Mouse (Mus musculus) c-Kit-positive CD71-negative TER-119-negative erythroid progenitor cells, embryonic 14.5 days (primary cell): Measurements from ENCODE around the gene Exoc1.

ENCODE experiments used
- DNase-seq: peaks from one replicate; pipeline ENCODE4 v3.0.0-alpha.2; 2013; ENCODE audit warnings: low read depth

The Exoc1 gene

DNA sequence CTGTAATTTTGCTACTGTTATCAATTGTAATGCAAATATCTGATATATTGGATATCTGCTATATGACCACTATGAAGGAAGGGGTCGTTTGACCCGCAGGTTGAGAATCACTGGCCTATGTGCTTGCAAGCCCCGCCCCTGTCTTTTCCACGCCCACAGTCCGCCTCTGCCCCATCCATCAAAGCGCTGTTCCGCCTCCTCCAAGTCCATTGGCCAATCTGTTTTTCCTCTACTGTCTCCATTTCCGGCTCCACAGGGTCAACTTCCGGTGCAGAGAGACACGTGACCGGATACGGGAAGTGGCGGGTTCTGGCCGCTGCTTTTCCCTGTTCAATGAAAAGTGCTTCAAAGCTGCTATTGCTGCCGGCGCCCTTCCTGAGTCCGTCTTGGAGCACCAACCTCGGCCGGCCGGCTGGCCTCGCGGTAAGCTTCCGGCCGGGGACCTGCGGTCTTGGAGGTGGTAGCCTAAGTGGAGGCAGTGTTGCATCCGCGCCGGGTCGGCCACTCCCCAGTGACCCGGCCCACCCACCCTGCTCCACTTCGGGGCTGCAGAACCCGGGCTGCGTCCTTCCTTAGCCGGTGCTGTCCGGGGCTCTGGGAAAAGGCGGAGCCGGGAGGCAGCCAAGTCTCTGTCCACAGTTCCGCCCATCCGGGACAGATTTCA is at the start of gene Exoc1:
Gene Exoc1, plus strand, starts transcription at position 272 of the 664 bp plus-strand sequence.
- DNase-seq = peak; percentile 92

DNA sequence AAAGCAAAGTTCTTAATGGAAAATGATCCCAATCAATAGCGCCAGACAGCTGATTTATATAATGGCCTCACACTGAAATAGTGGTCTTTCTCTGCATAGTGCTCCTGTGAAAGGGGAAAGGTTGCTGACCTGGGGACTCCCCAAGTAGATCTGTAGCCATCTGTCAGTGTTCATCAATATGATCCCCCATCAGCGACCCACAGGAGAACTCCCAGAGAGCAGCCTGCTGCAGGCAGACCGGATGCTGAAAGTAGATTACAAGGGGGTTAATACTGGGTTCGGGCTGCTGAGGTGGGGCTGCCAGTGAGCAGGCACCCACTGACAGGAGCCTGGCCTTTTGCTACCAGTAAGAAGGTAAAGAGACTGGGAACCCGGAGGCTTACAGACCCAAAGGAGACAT is 45.3 kb upstream of the Exoc1 start, which contains the start of gene Gm7271:
Gene Gm7271, plus strand, starts transcription at position 230 of the 400 bp plus-strand sequence.
- DNase-seq = no peak

DNA sequence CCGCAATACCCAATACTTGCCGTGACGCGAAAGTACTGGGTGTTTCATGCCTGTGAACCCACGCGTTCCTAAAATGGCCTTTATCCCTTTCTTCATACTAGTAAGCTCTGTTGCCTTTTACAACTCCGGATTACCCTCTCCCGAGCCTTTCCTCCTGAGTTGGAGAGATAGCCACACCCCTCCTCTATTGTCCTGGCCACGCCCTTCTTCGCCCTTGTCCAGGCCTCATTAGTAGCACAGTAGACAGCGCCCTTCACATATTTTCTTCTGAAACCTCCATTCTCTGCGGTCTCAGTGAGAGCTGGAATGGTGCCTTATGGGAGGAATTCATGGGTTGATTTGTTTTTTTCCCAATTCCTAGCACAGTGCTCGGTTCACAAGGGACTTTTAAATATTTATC is 34.0 kb upstream of the Exoc1 start:
- no peak for DNase-seq

DNA sequence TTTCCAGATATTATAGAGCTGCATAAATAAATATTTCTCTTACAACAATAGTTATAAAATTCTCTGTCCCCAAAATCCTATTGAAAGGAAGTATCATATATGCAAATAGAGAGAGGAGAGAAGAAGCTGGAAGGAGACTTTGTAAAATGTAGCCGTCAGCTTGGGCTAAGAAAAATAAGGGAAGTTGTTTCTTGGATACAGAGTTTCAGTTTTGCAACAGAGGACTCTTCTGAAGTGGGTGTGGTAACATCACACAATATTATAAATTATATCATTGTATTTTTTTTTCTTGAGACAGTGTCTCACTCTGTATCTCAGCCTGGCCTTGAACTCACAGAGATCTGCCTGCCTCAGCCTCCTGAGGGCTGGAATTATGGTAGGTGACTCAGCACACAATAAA is 6.7 kb upstream of the Exoc1 start:
- no peak for DNase-seq

DNA sequence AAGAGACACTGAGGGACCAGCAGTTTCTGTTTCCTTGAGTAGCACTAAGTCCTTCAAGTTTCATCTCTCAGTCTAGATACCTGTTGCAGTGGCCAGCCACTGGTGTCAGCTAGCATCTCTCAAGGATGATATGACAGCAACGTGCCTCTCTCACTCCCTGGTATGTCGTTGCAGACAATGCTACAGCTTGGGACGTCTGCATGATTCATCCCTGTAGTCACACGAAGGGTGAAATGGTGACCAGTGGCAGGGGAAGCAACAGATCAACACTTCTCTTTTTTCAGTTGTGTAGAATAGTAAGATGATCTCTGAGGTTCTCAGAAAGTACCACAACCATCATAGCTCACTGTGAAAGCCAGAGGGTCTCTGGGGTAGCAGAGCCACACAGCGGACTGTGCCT is 4.5 kb upstream of the Exoc1 start:
- DNase-seq = no peak

DNA sequence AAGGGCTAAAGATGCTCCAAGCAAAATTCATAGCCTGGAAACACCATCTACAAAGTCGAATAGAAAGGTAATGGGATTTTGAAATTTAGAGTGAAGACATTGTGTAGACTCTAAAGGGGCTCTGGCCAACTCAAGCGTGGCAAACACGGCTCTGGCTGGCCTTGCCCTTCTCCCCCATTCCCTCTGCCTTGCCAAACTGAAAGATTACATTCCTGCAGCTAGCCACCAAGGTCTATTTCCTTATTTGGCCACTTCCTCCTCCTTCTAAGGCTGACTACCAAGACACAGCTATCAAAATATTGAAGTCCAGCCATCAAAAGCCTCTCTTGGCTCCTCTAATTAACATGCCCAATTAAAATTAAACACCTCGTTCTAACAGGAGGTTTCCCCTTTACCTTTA is 4.0 kb upstream of the Exoc1 start:
- DNase-seq = no peak

DNA sequence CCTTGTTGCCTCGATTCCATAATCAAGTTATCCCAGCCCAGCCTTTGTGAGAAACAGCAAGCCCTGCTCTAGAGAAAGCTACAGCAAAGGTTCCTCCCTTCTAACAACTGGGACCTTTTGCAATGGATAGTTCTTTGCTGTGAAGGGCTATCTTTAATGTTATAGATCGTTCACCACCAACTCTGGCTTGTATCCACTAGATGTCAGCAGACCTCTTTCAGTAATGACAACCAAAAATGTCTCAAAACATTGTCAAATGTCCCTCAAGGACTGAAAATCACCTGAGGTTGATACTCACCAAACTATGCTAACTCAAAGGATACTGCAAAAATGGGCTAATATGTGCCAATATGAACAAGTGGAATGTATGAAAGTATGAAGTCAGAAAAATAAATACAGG is 3.3 kb upstream of the Exoc1 start:
- DNase-seq = no peak

DNA sequence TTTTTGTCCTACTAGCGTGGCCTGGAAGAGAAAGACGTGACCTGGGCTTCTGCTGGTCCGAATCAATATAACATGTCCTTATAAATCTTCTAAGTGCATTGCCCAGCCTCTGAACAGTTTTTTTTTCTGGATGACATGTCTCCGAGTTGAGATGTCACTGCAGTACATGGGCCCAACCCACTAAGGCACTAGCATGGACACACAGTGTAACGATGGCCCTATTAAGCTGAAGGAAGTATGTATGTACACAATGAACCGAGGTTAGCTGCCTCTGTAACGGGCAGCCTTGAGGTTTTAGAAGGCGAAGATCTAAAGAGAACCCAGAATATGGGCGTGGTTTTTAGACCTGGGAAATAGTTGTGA is 574 bp downstream of the Exoc1 start:
- no peak for DNase-seq

DNA sequence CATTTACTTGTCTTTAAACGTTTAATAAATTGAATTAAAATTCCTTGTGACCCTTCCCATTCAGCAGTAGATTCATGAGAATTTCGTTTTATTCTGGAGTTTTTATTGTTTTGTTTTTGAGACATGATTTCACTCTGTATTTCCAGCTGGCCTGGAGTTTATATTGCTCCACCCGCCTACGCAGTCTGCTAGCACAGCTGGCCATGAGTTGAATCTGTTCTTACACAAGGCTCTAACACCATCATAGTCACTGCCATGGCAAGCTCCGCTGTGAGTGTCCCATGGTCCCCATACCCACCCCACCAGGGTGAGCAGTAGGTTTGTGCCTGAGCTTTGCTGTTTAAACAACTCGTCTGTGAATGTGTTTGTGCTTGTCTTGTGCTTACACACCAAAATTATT is 4.1 kb downstream of the Exoc1 start:
- DNase-seq = no peak

DNA sequence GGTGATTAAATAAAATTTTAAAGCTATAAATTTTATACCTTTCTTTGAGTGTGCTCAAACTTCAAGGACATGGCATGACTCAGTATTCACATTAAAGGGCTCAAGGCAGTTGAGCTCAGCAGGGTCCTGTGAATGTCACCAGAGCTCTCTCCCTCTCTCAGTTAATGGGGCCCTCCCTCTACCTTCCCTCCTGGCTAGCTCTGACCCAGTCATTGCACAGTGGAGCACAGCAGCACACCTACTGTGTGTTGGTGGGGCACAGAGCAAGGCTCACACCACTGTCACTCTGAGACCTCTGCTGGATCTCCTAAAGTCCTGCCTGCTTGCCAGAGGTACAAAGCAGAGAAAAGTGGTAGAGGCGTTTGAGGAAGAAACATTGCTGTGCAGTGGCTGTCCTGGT is 7.1 kb downstream of the Exoc1 start:
- no peak for DNase-seq

DNA sequence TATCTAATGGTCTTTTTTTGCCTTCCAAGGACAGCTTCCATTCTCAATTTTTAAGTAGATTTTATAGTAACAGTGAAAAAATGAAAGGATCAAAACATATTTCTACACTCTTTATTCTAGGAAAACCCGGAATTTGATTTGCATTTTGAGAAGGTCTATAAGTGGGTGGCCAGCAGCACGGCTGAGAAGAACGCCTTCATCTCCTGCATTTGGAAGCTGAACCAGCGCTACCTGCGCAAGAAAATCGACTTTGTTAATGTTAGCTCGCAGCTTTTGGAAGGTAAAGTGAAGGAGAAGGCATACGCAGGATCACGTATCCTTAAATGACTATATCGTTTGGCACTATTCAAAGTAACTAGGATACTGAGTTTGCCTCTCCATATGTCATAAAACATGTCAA is 8.5 kb downstream of the Exoc1 start:
- no peak for DNase-seq

DNA sequence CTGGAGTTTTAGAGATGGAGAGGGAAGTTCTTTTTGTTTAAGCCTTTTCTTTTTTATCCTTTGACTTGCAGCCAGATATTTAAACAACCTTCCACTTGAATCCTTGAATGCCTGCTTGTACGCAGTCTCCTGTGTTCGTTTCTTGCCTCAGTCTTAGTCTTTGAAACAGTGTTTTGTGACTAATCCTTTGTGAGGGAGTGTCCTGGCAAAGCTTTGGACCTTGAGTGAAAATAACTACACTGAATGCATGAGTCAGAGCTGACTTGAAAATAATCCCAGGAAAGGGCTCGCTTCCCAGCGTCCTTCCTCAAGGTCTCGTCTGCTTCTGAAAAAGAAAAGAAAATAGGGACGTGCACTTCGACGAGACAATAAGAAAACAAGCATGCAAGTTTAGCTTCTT is 11.1 kb downstream of the Exoc1 start:
- no peak for DNase-seq

DNA sequence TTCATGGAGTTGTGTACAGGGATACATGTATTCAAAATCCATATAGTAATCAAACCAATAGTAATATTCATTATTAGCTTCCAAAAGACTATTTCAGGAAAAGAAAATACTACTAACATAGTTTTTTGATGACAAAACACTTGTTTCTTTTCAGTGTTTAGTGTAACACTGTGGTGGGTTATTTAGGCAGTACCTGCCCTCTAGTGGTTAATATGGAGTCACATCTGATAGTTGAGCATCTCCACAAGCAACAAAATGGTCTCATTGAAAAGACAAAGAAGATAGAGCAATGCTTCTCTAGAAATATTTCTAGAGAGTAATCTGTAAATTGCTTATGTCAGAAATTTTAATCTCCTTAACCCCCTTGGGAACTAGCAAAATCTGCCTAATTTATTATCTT is 11.7 kb downstream of the Exoc1 start:
- DNase-seq = no peak

DNA sequence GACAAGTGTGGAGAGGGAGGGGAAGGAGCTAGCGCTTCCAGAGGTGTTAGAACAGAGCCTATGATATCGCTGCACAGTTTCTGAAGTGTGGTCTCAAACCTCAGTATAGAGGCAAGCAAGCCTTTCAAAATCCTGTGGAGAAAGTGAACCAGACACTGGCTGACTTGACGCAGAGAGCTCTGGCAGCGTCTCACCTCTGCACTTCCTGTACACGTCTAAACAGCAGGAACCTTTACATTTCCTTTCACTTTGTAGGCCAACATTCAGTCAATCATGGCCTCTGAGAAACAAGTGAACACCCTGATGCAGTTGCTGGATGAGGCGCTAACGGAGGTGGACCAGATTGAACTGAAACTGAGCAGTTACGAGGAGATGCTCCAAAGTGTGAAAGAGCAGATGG is 14.1 kb downstream of the Exoc1 start:
- no peak for DNase-seq

DNA sequence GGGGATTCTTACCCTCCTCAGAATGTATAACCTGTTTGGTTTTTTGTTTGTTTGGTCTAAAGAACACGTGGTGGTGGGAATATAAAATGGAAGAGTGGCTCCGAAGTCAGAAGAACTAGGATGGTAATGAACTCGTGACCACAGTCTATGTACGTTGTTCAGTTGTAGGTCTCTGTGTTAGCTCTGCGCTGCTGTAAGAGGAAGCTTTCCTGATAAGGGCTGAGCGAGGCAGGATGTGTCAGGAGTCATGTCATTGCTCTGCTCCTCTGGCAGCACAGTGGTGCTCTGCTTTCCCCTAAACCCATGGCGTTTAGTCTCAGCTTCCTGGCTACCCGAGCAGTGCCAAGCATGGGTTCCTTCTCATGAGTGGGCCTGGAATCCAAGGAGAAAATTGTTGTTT is 21.3 kb downstream of the Exoc1 start:
- no peak for DNase-seq

DNA sequence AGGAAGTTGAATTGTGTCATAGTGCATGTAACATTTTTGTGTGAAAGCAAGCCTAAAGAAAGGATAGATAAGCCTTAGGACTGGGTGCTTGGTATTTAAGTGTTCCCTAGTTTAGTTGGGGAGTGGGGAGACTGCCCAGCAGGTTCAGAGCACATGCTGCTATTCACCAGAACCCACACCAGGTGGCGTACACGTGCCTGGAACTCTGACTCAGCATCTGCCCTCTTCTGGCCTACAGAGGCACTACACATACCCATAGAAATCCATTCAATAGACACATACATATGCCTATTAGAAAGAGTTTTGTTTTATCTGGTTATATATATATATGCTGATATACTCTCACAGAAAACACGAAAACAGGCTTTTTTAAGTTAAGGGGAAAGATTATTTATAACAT is 36.2 kb downstream of the Exoc1 start:
- peak; percentile 66 for DNase-seq

DNA sequence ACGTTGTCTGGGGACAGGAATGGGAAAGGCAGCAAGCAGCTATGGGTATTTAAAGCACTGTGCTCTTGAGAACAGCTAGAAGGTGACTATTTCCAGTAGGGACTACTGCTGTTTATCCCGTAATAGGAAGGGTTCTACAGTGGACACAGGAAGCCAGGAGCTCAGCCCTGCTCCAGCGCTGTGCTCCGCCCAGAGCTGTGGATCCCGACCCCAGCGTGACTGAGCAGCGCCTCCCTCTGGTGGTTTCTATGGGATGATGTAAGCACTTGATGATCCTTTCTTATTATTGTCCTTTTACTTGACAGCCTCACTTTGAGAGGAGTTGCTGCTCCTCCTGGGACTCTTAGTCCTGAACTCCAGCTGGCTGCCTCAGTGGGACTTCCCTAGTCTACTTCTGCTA is 45.1 kb downstream of the Exoc1 start:
- DNase-seq = no peak

DNA sequence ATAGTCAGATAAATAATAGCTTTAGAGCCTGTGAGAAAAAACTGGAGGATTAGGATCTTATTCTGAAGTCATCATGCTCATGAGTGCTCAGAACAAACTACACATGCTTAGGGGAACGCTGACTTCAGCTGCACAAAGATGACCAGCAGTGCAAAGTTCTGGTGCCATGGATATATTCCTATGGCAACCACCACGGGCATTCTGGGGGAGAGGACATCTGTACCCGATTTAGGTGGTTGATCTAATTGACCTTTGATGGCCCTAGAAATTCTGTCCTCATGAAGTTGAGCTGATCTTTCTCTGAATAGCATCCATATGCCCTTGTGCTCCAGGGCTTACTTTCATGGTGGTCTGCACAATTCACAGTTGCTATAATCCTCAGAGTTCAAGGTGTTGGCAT is 47.9 kb downstream of the Exoc1 start:
- no peak for DNase-seq

DNA sequence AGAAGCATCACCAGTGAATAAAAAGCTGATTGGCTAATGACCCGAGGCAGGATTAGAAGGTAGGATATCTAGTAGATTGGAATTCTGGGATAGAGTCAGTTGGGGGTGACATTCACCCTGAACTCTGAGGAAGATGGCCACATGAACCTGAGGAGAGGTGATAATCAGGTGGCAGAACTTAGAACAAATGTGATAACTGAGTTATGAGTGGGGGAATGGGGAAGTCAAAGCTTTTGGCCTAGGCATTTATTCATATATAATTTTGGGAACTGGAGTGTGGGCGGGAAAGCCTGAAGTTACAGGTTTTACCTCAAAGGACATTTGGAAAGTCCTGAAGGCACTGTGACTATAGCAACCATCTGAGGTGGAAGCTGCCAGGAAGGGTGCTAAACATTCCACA is 56.3 kb downstream of the Exoc1 start:
- no peak for DNase-seq

DNA sequence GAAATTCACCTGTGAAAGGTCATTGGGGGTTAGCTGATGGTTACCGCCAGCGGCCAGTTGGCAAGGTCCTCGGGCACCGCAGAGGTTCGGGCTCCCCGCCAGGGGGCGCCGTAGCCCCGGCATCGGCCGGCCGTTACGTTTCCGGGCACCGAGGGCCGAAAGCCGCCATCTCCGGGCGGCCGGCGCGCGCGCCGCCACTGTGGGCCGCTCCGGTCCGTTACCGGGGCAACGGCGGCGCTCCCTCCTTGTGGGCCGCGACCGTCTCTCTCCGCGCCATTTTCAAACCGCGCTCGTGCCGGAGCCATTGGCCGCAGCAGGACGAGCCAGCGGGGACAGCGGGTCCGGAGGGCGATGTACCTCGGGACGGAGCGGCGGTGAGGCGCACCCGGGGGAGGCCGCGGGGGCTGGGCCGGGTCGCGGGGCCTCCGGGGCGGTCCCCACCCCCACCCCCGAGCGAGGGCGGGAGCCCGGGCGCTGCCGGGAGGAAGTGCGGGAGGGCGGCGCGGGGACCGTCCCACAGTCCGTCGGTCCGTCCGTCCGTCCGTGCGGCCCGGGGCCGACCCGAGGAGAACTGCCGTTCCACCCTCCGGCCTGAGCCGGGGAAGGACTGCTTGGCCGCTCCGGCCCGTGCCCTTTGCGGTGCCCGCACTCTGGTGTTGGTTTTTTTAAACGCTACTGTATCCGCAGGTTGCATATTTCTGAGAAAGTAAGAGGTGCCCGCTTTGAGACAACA is 59.6 kb downstream of the Exoc1 start, which contains the start of gene Cep135:
Gene Cep135, plus strand, starts transcription at position 148 of the 733 bp plus-strand sequence.
- peak; percentile 58 for DNase-seq

DNA sequence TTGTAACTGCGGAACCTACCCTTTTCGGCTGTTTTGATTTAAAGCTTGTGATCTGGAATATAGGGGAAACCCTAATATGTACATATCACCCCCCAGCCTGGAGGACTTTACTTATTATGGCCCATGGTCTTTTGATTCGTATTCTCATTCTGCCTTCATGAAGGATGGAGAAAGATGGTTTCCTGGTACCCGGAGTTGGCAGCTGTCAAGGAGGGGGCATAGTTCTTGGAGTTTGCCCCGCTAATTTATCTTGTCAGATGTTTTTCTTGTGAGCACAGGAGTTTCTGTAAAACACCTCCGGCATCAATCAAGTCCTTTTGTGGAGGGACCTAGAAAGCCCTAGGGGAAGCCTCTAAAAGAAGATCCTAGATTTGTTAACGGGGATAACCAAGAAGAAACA is 60.2 kb downstream of the Exoc1 start:
- no peak for DNase-seq

DNA sequence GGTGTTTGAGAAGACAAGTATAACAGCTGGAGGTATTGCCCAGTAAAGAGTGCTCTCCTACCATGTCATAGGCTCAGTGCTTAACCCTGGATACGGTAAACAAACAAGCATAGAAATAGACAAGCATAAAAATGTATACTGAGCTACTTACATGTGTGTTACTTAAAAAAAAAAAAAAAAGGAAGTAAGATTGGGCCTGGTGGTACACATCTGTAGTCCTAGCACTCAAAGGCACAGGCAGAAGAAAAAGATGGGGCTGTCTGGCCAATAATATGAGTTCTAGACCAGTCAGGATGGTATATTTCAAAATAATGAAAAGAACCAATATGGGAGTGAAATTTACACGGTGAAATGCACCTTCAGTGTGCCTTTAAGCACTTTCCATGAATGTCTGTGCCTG is 60.9 kb downstream of the Exoc1 start:
- no peak for DNase-seq

DNA sequence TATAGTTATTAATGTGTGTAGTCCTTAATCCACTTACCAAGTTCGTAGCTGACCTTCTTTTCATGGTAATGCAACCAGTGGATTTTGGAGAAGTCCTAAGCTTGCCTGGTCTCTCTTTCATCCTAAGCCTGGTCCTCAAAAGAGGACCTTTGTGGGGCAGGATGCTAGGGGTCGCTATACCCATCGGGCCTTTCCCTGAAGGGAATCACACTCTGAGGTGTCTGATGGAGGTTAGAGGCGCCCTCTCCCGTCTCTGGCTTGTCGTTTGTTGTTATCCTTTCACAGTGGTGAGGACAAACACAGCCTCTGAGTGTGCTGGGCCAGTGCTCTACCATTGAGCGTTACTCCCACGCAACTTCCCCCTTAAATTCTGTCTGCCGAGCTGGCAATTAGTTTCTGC is 62.8 kb downstream of the Exoc1 start:
- DNase-seq = no peak
